Mouse (Mus musculus) fat pad, adult 2 months (tissue): ENCODE results near the gene Plod2.

ENCODE experiments used
- DNase-seq: peaks from one replicate; pipeline ENCODE4 v3.0.0-alpha.2; 2011; ENCODE audit warnings: low read depth, low spot score; ENCODE audit errors: extremely low read depth

The Plod2 gene

GRCm38 (mm10) chr9:92555006-92555958, 13.3 kb downstream of the Plod2 start:
- DNase-seq, result no peak

- no peak for DNase-seq
These were observed 17.7 kb downstream of the Plod2 start for GRCm38 (mm10) chr9:92559750-92560149.

DNA sequence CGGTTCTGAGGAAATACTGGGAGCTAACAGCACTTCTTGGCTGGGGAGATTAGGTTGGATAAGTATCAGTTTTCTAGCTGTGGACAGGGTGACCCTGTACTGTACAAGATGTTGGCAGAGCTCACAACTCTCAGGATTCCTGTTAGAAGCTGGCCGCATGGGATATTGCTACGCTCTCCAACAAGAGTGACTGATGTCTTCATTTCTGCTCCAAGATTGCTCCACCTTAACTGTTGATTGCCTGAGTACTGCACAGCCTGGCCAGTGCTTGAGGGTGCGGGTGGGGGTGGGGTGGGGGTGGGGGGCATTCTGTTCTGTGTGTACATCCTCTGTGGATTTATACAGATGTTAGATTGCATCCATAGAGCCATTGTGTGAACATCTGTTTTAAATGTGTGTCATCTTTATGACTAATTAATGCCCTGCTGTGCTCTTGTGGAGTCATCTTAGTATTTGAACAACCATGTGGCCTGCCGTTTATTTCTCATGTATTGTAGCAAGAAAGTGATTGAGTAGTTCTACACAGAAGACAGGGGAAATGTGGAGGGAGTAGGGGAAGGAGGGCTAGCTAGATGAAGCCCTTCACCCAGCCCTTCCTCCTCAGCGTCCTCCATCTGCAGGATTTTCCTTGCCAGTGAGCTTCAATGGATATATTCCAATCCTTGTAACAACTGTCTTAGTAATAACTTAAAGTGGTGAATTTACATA, 19.0 kb downstream of the Plod2 start:
- DNase-seq, result peak; percentile 74

DNA sequence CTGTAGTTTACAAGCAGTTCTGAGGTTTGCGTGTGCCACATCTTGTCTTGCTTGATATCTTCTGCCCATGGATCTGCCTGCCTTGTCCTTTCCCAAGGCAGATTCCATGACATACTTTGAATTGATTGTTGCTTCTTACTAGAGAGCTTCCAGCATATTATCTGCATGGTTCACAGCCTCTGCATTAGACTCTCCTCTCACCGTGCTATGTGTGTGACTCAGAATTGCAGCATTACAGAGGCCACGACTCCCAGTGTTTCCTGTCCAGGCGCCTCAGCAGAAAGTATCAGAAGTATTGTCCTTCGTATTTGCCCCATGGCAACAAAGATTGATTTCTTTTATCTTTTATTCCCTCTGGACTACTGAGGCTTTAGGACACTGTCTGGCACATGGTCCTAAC, 20.4 kb downstream of the Plod2 start:
- DNase-seq, result no peak

GRCm38 (mm10) chr9:92563306-92563705, 21.3 kb downstream of the Plod2 start:
- DNase-seq, result no peak

GRCm38 (mm10) chr9:92564391-92564790, 22.4 kb downstream of the Plod2 start:
- DNase-seq, result no peak

DNA sequence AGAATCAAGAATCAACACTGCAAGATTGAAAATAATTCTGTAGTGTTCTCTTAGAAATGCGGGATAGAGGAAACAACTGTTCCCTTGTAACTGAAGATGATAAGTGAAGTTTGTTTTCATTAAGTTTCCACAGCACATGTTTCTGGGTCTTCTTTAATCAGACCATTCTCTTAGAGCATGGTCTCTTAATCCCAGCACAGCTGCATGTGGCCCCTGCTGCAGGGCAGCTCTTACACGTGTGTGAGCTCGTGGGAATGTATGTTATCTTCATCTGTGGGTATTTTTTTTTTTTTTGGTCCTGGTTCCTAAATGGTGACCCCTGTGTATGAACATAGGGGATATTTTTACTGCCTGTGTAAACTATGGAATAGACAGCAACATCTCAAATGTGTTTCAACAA, 24.2 kb downstream of the Plod2 start:
- no peak for DNase-seq

GRCm38 (mm10) chr9:92567474-92567873, 25.5 kb downstream of the Plod2 start:
- DNase-seq, result peak; percentile 79

- DNase-seq, result no peak
These were observed 26.8 kb downstream of the Plod2 start for GRCm38 (mm10) chr9:92568798-92569197.

DNA sequence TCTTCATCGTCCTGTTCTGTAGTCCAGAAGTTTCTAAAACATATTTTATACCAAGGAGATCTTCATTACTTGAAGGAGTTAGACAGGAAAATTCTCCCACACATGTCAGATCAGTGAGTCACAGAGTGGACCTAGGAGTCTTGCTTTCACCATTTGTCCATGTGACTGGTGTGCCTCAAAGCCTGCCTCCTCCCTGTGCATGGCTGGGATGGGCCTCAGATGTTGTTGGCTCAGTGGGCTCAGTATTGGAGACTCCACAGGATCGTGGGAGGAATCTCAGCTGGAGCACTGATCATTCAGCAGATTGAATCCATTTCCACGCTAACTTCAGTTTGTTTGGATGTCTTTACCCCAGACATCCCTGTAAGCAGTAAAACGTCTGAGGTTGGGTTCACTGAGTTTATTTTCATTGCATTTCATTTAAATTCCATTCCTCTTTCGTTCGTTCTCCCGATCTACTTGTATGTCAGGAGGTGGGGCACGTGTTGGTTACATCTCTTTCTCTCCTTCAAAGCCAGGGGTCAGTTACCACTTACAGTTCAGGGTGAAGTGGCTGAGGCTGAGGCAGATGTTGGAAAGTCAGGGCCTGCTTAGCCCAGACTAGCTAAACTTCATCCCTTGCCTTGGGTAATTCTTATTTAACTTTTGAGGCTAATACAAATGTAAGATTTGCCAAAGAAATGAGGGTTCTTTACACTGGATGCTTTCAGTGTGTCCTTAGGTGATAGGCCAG, 30.5 kb downstream of the Plod2 start:
- no peak for DNase-seq

DNA sequence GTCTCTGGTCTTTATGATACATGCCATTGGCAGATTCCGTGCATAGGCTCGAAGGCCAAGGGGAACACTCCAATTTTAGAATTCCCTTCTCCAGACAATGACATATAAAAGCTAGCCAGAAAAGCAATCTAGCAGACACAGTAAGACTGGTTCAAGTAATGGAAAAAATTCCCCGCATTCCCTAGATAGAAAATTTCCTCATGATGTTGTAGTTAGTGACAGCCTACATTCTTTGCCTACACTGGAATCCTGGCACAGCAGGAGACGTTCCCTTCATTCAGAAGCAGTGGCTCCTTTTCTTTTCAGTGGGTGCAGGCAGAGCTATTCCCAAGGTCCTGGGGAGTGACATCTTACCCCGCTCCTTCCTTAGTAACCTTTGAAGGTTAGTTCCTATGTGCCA, 41.9 kb downstream of the Plod2 start:
- DNase-seq, result no peak

GRCm38 (mm10) chr9:92586025-92586424, 44.0 kb downstream of the Plod2 start:
- DNase-seq, result no peak

- no peak for DNase-seq
These were observed 45.4 kb downstream of the Plod2 start for GRCm38 (mm10) chr9:92587391-92587790.

- DNase-seq, result no peak
These were observed 46.2 kb downstream of the Plod2 start for GRCm38 (mm10) chr9:92588226-92588625.

DNA sequence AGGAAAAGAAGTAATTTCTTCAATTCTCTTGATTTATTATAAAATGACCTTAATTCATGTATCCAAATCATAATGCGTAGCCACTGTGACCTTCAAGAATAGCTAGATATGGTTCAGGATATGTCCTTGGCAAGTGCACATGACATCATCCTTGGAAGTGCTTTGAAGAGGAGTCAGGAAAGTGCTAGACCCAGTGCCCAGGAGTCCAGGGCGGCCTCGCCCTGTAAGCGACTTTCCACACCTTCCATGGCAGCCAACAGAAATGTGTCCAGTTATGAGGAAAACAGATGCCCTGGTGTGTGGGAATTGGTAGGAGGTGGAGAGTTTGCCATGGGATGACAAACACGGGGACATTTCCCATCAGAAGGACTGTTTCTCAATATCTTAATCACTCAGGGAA, 47.0 kb downstream of the Plod2 start:
- no peak for DNase-seq

DNA sequence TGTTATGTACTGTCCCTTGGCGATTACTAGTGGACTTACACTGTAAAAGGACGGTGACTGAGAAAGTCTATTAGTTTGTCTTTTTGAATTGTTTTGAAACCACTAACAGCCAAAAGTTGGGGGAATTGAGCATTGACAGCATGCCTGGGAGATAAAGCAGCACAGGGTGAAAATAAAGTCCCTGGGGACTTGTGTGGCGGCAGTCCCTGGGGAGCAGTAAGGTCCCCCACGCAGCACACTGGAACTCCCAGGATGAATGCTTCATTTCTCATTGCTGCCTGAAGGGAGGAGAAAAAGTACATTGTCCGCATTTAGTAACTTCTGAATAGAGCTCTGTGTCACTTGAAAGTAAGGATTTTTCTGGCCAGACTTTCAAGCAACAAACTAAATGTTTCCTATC, 49.5 kb downstream of the Plod2 start:
- DNase-seq, result no peak

- no peak for DNase-seq
These were observed 50.7 kb downstream of the Plod2 start for GRCm38 (mm10) chr9:92592757-92593156.

DNA sequence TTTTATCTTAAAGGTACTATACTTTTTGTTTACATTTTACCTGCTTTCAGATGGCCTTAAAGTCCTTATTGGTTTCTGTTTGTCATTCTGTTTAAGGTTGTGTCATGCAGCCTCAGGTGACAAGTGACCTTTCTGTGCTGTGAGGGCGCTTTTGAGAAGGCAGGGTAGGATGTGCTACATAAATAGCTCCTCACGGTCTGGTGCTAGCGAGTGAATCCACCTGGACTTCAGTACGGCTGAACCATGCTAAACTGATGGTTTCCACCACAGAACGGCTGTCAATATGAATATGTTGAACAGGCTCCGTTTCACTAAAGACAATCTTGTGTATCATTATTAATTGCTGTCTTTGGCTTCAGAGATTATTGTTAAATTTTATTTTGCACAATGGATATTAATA, 52.5 kb downstream of the Plod2 start:
- no peak for DNase-seq

DNA sequence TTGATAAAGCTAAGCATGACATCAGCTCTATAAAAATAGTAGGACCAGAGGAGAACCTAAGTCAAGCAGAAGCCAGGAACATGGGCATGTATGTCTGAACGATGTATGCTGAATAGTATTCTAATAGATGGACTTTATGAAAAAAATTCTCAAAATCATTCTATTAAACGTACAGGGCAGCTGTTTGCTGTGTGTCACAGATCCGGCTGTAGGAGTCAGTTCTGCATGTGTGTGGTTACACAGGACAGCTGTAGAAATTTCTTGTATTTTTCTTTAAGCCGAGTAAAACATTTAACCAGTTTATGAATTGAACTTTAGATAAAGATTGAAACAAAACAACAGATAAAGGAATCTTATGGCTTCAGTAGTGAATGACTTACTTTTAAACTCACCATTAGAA, 53.3 kb downstream of the Plod2 start:
- DNase-seq, result no peak

- no peak for DNase-seq
These were observed 55.0 kb downstream of the Plod2 start for GRCm38 (mm10) chr9:92596916-92597547.

DNA sequence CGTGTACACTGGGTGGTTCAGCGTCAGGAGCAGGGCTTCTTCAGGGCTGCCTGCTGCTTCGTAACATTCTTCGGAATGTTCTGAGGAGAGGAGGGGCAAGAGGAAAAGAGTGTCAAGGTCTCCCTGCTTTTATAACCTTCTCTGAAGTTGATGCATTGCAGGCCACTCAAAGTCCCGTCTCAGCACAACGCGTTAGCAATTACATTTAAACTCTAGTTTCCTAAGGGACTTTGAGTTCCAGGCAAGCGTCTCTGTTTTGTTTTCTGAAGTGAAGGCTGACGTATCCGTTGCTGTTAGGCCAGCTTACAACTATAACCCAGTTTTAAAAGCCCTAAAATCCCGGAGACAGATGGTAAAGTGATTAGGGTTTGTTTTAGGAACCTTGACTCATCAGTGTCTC, 55.8 kb downstream of the Plod2 start:
- no peak for DNase-seq
